Mouse (Mus musculus) midbrain, embryonic 14.5 days (tissue): Measurements from ENCODE around the gene Trim17. TPM values are rescaled to one million over a fixed set of nuclear protein-coding genes. Genes with fewer than 3 reads are reported as not detected.

ENCODE experiments used
- ATAC-seq: fragments of 200-750 bp; cut with Nextera tagmentation; 2 replicates; pipeline ENCODE4 v1.8.0; 2017; ENCODE audit warnings: moderate number of reproducible peaks, moderate library complexity; ENCODE audit not compliant: low FRiP score, low TSS enrichment
- DNase-seq: peaks from one replicate; pipeline ENCODE4 v3.0.0-alpha.2; 2015
- H3K27ac ChIP-seq: fragments of 300-500 bp; sonication (generic); replicated peaks from 2 replicates; pipeline ENCODE4 v1.5.1; 2014; ENCODE audit warnings: mild to moderate bottlenecking, low read depth, low read length, moderate library complexity
- H3K27me3 ChIP-seq: fragments of 300-500 bp; sonication (generic); 2 replicates; pipeline ENCODE4 v1.6.1; 2014; ENCODE audit warnings: low read length, control low read depth, mixed read lengths; ENCODE audit not compliant: control insufficient read depth, insufficient read depth
- H3K36me3 ChIP-seq: fragments of 300-500 bp; sonication (generic); 2 replicates; pipeline ENCODE4 v1.6.1; 2014; ENCODE audit warnings: low read length, control low read depth; ENCODE audit not compliant: control insufficient read depth, insufficient read depth
- H3K4me1 ChIP-seq: fragments of 300-500 bp; sonication (generic); 2 replicates; pipeline ENCODE4 v1.6.1; 2014; ENCODE audit warnings: mild to moderate bottlenecking, antibody characterized with exemption, low read length, control low read depth; ENCODE audit not compliant: control insufficient read depth, insufficient read depth
- H3K4me2 ChIP-seq: fragments of 300-500 bp; sonication (generic); 2 replicates; pipeline ENCODE4 v1.6.1; 2014; ENCODE audit warnings: mild to moderate bottlenecking, low read length, moderate library complexity
- H3K4me3 ChIP-seq: fragments of 300-500 bp; sonication (generic); replicated peaks from 2 replicates; pipeline ENCODE4 v1.5.1; 2014; ENCODE audit warnings: low read depth, low read length
- H3K9ac ChIP-seq: fragments of 300-500 bp; sonication (generic); replicated peaks from 2 replicates; pipeline ENCODE4 v1.6.1; 2014; ENCODE audit warnings: mild to moderate bottlenecking, low read length, moderate library complexity
- H3K9me3 ChIP-seq: fragments of 300-500 bp; sonication (generic); 2 replicates; pipeline ENCODE4 v1.6.1; 2016; ENCODE audit warnings: low read length, control low read depth, mixed read lengths; ENCODE audit not compliant: control insufficient read depth
- WGBS: fragments of 180-500 bp; shearing (Covaris S2); extraction: QIAGEN DNeasy Blood & Tissue Kit; methylation state at CpG from one replicate; pipeline ENCODE4 v1.1.7; 2014; 5-methylcytosine and 5-hydroxymethylcytosine counted together
- polyA plus RNA-seq: library from polyadenylated mRNA; unstranded; fragments of >200 nt; fragmentation: Nextera tagmentation; extraction: Ambion mirVana; gene quantifications from 2 replicates; pipeline ENCODE4 v1.2.1, GENCODE M21; 2014

Gene Trim17
- polyA plus RNA-seq, 1 experiment from 2014 or later: 1.1 TPM

- Histone ChIP-seq H3K27me3 (peaks cover 10% of the 10 kb centered on the region), H3K4me1 (no peaks in the 10 kb centered on the region), H3K9me3 (no peaks in the 10 kb centered on the region), H3K4me3 (no peak overlapping the region), H3K36me3 (peaks cover 65% of the 10 kb centered on the region), H3K9ac (no peak overlapping the region), H3K27ac (no peak overlapping the region), H3K4me2 (no peak overlapping the region)
- ATAC-seq (no peak), DNase-seq (no peak)
- WGBS: 87% methylated on average over 17 of the region's 17 CpGs
These were observed 35.7 kb downstream of the Trim17 start for GRCm38 (mm10) chr11:58990141-58990540.

- no peak for DNase-seq
- no peak overlapping the region for H3K27ac ChIP-seq
- H3K27me3 ChIP-seq: peaks cover 17% of the 10 kb centered on the region
- no peak overlapping the region for H3K4me2 ChIP-seq
- H3K4me1 ChIP-seq: no peaks in the 10 kb centered on the region
- WGBS: 81% methylated on average over 9 of the region's 9 CpGs
- no peak for ATAC-seq
- H3K9me3 ChIP-seq: no peaks in the 10 kb centered on the region
- H3K36me3 ChIP-seq: peaks cover 58% of the 10 kb centered on the region
- H3K4me3 ChIP-seq: no peak overlapping the region
- no peak overlapping the region for H3K9ac ChIP-seq
These were observed 36.3 kb downstream of the Trim17 start for GRCm38 (mm10) chr11:58990794-58991193.

GRCm38 (mm10) chr11:58991911-58992310, 37.4 kb downstream of the Trim17 start:
- H3K27me3 ChIP-seq: peaks cover 19% of the 10 kb centered on the region
- 84% methylated on average over 3 of the region's 3 CpGs for WGBS
- no peaks in the 10 kb centered on the region for H3K9me3 ChIP-seq
- no peak overlapping the region for H3K9ac ChIP-seq
- no peak for ATAC-seq
- H3K4me1 ChIP-seq: no peaks in the 10 kb centered on the region
- H3K27ac ChIP-seq: no peak overlapping the region
- H3K4me2 ChIP-seq: no peak overlapping the region
- H3K4me3 ChIP-seq: no peak overlapping the region
- no peak for DNase-seq
- H3K36me3 ChIP-seq: peaks cover 48% of the 10 kb centered on the region

GRCm38 (mm10) chr11:58993091-58993670, 38.7 kb downstream of the Trim17 start:
- no peak overlapping the region for H3K9ac ChIP-seq
- peaks cover 19% of the 10 kb centered on the region for H3K27me3 ChIP-seq
- no peak overlapping the region for H3K27ac ChIP-seq
- no peak overlapping the region for H3K4me3 ChIP-seq
- 84% methylated on average over 6 of the region's 6 CpGs for WGBS
- no peak for ATAC-seq
- peaks cover 36% of the 10 kb centered on the region for H3K36me3 ChIP-seq
- no peaks in the 10 kb centered on the region for H3K4me1 ChIP-seq
- DNase-seq: no peak
- H3K4me2 ChIP-seq: no peak overlapping the region
- no peaks in the 10 kb centered on the region for H3K9me3 ChIP-seq

GRCm38 (mm10) chr11:58994337-58994826, 39.9 kb downstream of the Trim17 start:
- Histone ChIP-seq H3K9me3 (no peaks in the 10 kb centered on the region), H3K36me3 (peaks cover 24% of the 10 kb centered on the region), H3K4me3 (peak overlapping the region; percentile 35), H3K9ac (peak overlapping the region; percentile 34; the same call in 1 of the 2 replicates), H3K27ac (no peak overlapping the region), H3K4me2 (peak overlapping the region; percentile 58), H3K4me1 (no peaks in the 10 kb centered on the region), H3K27me3 (peaks cover 19% of the 10 kb centered on the region)
- WGBS: under 1% methylated on average over 35 of the region's 35 CpGs
- peak; percentile 70 for DNase-seq
- peak; percentile 37; the same call in 1 of the 2 replicates for ATAC-seq

GRCm38 (mm10) chr11:58995061-58995806, 40.7 kb downstream of the Trim17 start:
- H3K9ac ChIP-seq: no peak overlapping the region; the same call in 1 of the 2 replicates
- H3K27ac ChIP-seq: no peak overlapping the region
- 79% methylated on average over 9 of the region's 9 CpGs for WGBS
- no peak for DNase-seq
- no peak overlapping the region; the same call in 1 of the 2 replicates for H3K4me3 ChIP-seq
- H3K4me2 ChIP-seq: peak overlapping the region; percentile 58; the same call in 1 of the 2 replicates
- no peaks in the 10 kb centered on the region for H3K9me3 ChIP-seq
- peaks cover 19% of the 10 kb centered on the region for H3K27me3 ChIP-seq
- ATAC-seq: no peak
- no peaks in the 10 kb centered on the region for H3K4me1 ChIP-seq
- peaks cover 16% of the 10 kb centered on the region for H3K36me3 ChIP-seq

- 48% methylated on average over 12 of the region's 12 CpGs for WGBS
- Histone ChIP-seq H3K9ac (no peak overlapping the region), H3K27me3 (peaks cover 19% of the 10 kb centered on the region), H3K4me2 (no peak overlapping the region), H3K4me1 (no peaks in the 10 kb centered on the region), H3K9me3 (no peaks in the 10 kb centered on the region), H3K4me3 (no peak overlapping the region), H3K36me3 (peaks cover 9% of the 10 kb centered on the region), H3K27ac (no peak overlapping the region)
- ATAC-seq: no peak
- no peak for DNase-seq
These were observed 41.4 kb downstream of the Trim17 start for GRCm38 (mm10) chr11:58995807-58996370.

GRCm38 (mm10) chr11:58997541-58997940, 43.1 kb downstream of the Trim17 start:
- H3K4me3 ChIP-seq: no peak overlapping the region
- H3K27me3 ChIP-seq: peaks cover 19% of the 10 kb centered on the region
- H3K4me1 ChIP-seq: no peaks in the 10 kb centered on the region
- H3K4me2 ChIP-seq: no peak overlapping the region
- no peak for ATAC-seq
- H3K27ac ChIP-seq: no peak overlapping the region
- no peaks in the 10 kb centered on the region for H3K9me3 ChIP-seq
- H3K9ac ChIP-seq: no peak overlapping the region
- no peaks in the 10 kb centered on the region for H3K36me3 ChIP-seq
- no peak for DNase-seq
- 81% methylated on average over 5 of the region's 5 CpGs for WGBS
